Mouse (Mus musculus): ENCODE results near the gene Gm10645.
A peak's percentile ranks its signal among the peaks of the same experiment; 100 is the strongest.

Gene Gm10645

DNA sequence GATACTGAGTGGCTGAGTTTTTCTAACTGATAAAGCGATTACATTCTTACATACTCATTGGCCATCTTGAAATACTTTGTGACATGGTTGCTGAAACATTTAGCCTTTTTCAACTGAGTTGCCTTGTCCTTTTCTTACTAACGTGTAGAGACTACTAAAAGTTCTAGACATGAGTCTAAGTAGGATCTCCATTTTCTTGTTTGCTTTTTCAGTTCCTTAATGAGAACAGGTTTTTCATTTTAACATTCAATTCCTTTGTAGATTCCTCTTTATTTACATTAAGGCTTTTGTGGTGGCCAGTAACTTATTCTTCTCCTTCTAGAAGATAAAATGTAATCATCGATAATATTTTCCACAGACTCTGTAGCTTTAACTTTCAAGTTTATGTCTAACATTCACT lies 3.2 kb upstream of the Gm10645 start:
- no peak for DNase-seq (ENCODE audit: low spot score in 2 of 2)

DNA sequence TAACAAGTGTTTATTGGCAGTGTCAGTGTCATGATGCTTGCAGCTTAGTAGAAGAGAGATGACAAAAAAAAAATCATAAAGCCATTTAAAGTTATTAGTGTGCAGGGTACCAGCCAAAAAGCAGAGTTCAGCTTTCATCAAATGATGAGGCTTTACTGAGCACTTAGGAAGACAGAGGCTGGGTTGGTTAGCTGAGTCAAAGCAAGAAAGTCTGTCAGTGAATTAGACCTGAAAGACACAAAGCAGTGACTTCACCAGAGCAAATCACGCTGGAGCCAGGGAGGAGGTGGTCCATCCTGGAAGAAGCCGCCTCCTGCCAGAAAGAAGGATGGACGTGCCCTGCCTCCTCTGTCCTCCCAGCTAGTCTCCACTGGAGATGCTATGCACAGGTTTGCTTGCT lies 2.0 kb upstream of the Gm10645 start:
- no peak for DNase-seq (ENCODE audit: low spot score in 2 of 2)

DNA sequence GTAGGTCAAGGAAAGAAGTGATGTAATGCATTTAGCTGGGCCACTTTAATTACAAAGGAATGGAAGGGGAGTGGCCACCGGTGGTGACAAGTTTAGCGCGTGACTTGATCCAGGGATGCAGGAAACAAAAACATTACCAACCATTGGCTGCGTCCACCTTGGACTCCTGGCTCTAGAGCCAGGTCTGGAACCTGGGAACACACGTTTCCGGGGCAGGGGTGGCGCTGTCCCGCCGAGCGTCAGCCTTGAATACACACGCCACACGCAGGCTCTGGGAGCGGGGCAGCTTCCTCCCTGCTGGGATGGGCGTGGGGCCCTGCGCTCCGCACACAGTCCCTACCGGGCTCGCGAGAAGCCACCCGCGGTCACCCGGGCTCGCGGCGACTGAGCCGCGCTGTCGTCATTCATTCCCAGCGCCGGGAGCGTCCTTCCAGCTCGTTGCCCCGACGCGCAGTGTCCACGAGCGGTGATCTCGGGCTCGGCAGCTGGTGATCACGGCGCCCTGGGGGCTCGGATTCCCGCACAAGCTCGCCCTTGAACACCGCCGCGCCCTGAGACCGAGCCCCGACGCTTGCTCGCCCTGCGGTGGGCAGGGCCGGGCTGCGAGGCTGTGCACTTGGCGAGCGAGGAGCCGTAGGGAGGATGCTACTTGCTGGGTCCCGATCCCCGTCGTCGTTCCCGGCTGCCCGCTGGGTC lies 587 bp downstream of the Gm10645 start, which contains the start of gene Tbc1d9:
Gene Tbc1d9, plus strand, starts transcription at position 118 of the 696 bp plus-strand sequence.
- DNase-seq (ENCODE audit: low spot score in 2 of 2): peak in 1 of 2 experiments; percentile 5

- no peak for DNase-seq (ENCODE audit: low spot score in 2 of 2)
These were observed 5.4 kb downstream of the Gm10645 start for GRCm38 (mm10) chr8:83160613-83161012.

DNA sequence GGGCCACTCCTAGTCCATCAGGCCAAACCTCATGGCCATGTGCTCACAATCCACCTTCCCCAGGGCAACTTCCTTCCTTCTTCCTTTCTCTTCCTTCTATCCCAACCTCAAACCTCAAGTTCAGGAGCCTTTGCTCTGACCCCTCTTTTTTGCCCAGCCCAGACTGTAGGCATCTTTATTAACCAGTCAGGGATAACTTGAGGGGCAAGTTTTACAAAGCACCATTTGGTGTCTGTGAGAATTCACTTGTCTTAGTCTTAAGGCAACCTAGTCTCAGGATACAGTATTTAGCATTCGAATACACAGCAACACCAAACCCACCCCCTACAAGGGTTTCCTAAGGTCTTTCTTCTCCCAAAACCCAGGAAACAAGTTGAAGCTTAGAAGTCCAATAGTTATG lies 6.4 kb downstream of the Gm10645 start:
- DNase-seq (ENCODE audit: low spot score in 2 of 2): no peak

DNA sequence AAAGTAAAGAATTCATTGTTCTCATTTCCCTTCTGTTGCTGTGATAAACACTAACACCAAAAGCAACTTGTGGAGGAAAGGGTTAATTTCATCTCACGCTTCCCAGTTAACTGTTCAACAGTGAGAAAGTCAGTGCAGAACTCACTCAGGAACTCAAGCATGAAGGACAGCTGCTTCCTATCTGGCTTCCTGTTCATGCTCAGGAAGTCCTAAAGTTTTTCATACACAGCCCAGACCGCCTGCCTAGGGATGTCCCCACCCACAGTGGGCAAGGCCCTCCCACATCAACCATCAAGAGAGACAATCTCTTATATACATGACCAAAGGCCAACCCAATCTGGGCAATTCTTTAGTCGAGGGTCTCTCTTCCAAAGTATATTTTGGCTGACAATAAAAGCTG lies 7.0 kb downstream of the Gm10645 start:
- DNase-seq (ENCODE audit: low spot score in 2 of 2): no peak

DNA sequence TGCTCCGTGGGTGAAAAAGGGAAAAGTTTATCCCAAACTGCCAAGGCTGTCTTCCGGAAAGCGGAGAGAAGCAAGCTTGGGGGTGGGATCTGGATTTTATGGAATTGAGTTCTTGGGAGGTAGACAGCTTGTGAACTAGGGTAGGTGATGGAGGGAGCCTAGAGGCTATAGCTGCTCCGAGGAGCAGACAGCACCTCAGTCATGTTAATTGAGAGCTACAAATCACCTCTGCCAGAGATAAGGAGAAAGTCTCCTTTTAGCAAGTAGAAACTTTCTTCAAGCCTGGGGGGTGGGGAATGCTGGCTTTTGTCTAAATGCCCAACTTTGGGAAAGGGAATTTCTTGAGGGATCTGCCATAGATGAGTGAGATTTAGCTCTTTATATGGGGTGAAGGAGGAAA lies 10.9 kb downstream of the Gm10645 start:
- no peak for DNase-seq (ENCODE audit: low spot score in 2 of 2)

- DNase-seq (ENCODE audit: low spot score in 2 of 2): no peak
These were observed 13.5 kb downstream of the Gm10645 start for GRCm38 (mm10) chr8:83152470-83152869.

- DNase-seq (ENCODE audit: low spot score in 2 of 2): no peak
These were observed 13.9 kb downstream of the Gm10645 start for GRCm38 (mm10) chr8:83152055-83152454.

DNA sequence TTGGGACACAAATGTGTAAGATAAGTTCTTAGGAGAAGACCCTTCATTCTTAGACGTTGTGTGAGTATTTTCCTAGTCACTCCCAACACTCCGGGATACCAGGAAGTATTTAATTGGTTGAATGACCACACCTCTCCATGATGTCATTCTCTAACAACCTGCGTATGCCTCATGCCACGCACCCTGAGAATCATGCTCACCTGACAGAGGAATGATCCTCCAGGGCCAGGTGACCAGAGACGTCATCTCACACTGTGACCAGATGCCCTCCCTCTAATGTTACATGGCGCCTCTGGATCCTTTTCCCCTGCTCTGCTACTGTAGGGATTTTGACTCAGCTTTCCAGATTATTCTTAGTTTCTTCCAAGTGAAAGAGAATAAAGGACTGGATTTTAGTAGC lies 16.8 kb downstream of the Gm10645 start:
- DNase-seq (ENCODE audit: low spot score in 2 of 2): no peak

DNA sequence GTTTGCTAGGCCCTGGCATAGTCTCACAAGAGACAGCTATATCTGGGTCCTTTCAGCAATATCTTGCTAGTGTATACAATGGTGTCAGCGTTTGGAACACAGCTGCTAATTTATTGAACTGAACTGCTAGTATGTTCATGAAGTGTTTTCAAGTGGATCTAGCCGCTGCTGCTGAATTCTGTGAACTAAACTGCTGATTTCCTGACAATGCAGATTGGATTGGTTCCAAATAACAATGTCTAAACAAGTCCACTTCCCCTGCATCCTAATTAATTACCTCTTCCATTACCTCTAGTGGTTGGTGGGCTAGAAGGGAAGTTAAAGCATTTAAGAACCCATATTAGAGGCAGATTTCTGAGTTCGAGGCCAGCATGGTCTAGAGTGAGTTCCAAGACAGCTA lies 20.5 kb downstream of the Gm10645 start:
- DNase-seq (ENCODE audit: low spot score in 2 of 2): no peak

DNA sequence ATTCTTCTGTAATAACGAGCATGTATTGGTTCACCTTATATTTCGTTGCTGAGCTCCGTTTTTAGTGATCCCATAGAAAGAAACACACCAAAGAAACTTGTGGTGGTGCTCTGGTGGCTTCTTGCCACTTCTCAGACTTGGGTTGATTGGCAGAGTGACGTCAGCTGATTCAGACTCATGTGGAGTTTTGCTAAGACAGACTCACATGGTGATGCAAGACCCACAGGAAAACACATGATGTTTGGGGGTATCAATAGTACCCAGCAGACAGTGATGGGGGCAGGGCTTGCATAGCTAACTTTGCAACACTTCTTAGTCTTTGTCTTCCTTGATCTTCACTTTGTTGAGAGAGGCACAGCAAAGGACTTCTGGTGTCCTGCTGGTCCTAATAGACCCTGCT lies 21.4 kb downstream of the Gm10645 start:
- no peak for DNase-seq (ENCODE audit: low spot score in 2 of 2)

DNA sequence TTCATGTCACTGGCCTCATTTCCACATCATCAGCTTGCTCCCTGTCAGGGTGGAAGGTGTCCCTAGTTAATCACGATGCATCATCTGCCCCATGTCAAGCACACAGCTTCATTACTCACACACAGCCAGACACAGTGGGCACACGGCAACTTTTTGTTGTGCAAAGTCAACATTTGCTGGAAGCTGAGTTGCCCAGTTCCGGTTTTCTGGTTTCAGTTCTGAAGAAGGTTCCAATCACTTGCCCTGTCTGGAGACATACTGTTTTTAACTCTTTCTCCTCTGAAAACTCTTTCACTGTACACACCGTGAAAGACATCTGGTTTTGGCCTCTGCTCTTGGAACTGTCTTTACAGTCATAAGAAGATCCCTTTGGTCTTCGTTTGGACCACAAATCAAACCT lies 24.6 kb downstream of the Gm10645 start:
- no peak for DNase-seq (ENCODE audit: low spot score in 2 of 2)

- peak in 1 of 2 experiments; percentile 10 for DNase-seq (ENCODE audit: low spot score in 2 of 2)
These were observed 25.3 kb downstream of the Gm10645 start for GRCm38 (mm10) chr8:83140701-83141111.

DNA sequence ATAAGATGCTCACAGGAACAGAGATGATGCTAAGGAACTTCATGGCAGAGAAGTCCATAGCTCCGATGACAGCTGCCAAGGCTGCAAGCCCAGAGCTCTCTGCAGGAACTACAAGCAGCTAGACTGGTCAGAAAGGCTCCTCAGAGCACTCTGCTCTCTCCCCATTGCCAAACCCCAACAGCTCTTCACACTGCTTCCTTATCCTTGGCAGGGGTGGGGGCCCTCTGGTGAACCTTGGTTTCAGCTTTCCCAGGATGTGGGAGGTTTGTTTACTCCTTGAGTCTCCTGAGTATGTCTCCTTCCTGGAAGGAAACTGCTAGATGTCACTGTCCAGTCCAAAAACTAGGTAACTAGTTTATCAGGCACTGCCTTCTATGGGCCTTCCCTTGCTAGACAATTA lies 25.9 kb downstream of the Gm10645 start:
- no peak for DNase-seq (ENCODE audit: low spot score in 2 of 2)

GRCm38 (mm10) chr8:83135086-83135485 lies 30.9 kb downstream of the Gm10645 start:
- DNase-seq (ENCODE audit: low spot score in 2 of 2): no peak
